Mouse (Mus musculus): Measurements from ENCODE around the gene Rnase4. TPM values are rescaled to one million over a fixed set of nuclear protein-coding genes. Genes with fewer than 3 reads are reported as not detected.

Rnase4 gene
- total RNA-seq, 2 experiments from 2014 or later = 45.4 to 46.9 TPM

Other genes with a start within 250 kb of the Rnase4 start
- 10 to 100 TPM; 10.9 to 11.6 TPM for gene Tep1, start 220.5 kb upstream of the Rnase4 start, total RNA-seq (2021)
- 1 to 10 TPM; 5.7 to 5.9 TPM for gene Klhl33, start 193.6 kb upstream of the Rnase4 start, total RNA-seq (2021)
- 10 to 100 TPM; 59.5 to 66.3 TPM for gene Osgep, start 166.2 kb upstream of the Rnase4 start, total RNA-seq (2021)
- gene Apex1, start 166.1 kb upstream of the Rnase4 start, total RNA-seq (2021) = 10 to 100 TPM; 39.5 to 43.4 TPM
- 10 to 100 TPM; 23.7 to 25.4 TPM for gene Pip4p1, start 160.2 kb upstream of the Rnase4 start, total RNA-seq (2021)
- 10 to 100 TPM; 15.2 to 17.3 TPM for gene Pnp, start 160.0 kb upstream of the Rnase4 start, total RNA-seq (2021)
- gene Gm49342, start 146.6 kb upstream of the Rnase4 start, total RNA-seq (2021) = 10 to 100 TPM; 13.0 to 14.4 TPM
- gene Pnp2, start 135.1 kb upstream of the Rnase4 start, total RNA-seq (2021) = 1 to 10 TPM in 1 of 2 experiments, under 1 TPM in 1; 0.69 to 1.1 TPM
- gene Rnase10, start 83.3 kb upstream of the Rnase4 start, total RNA-seq (2021) = under 1 TPM; 0.17 TPM
- gene Rnase9, start 49.2 kb upstream of the Rnase4 start, total RNA-seq (2021) = not detected
- gene Rnase11, start 40.9 kb upstream of the Rnase4 start, total RNA-seq (2021) = not detected
- gene Rnase12, start 33.4 kb upstream of the Rnase4 start, total RNA-seq (2021) = not detected
- not detected for gene Olfr750, start 16.6 kb upstream of the Rnase4 start, total RNA-seq (2021)
- gene Ang, start 73 bp downstream of the Rnase4 start, total RNA-seq (2021) = 1 to 10 TPM; 3.2 to 4.0 TPM
- gene Eddm3b, start 23.3 kb downstream of the Rnase4 start, total RNA-seq (2021) = not detected
- under 1 TPM; 0.31 to 0.69 TPM for gene Rnase6, start 32.8 kb downstream of the Rnase4 start, total RNA-seq (2021)
- gene Rnase1, start 55.7 kb downstream of the Rnase4 start, total RNA-seq (2021) = under 1 TPM; 0.52 to 0.72 TPM
- not detected for gene Rnase2b, start 71.2 kb downstream of the Rnase4 start, total RNA-seq (2021)
- not detected for gene Ang2, start 108.1 kb downstream of the Rnase4 start, total RNA-seq (2021)
- gene Ear14, start 112.3 kb downstream of the Rnase4 start, total RNA-seq (2021) = not detected
- gene Rnase2a, start 165.0 kb downstream of the Rnase4 start, total RNA-seq (2021) = not detected

All from heart, postnatal 10 days (tissue).